Mouse (Mus musculus): ENCODE measurements around the gene Kcnab2. TPM values are rescaled to one million over a fixed set of nuclear protein-coding genes. Genes with fewer than 3 reads are reported as not detected.

Gene Kcnab2
- total RNA-seq, 2 experiments from 2014 or later = 0.51 to 1.6 TPM

DNA sequence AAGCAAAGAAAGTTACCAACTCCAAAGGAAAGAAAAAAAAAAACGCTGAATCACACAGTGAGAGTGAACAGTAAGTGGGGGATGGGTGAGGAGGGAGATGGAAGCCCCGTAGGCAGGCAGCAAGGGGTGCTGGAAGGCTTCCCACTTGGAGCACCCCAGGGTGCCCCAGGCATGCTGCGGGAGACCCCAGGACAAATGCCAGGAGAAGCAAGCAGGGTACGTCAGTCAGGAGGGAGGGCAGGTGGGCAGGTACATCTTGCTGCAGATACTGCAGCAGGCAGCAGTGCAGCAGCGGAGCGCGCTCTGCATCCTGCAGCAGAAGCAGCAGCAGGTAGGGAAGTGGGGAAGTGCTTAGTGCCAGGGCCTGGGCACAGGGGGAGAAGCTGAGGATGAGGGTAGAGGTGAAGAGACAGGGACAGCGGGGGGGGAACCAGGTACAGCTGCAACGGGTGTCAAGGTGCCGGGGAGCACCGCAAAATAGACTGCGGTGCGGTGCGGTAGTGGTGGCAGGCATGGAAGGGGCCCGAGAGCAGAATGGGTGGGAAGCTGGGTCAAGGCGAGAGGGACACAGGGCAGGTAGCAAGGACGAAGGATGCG is 1.1 kb downstream of the Kcnab2 start, which contains the start of gene Nphp4:
Gene Nphp4 (plus strand): TSS at position 280 of the 597 bp plus-strand sequence.
- Histone ChIP-seq H3K4me3 (peak within 1 kb of the TSS; percentile 87), H3K27ac (peak within 1 kb of the TSS; percentile 88)
- intact Hi-C loops (cut with DNase I) = loop anchor here (5.0 kb wide), 1 partner anchor 149 kb away; the partner anchor contains the start of gene Rpl22
- DNase-seq = no peak
- TF ChIP-seq CTCF (IDR thresholded peaks at IDR 0.05) = no peak

GRCm38 (mm10) chr4:152475941-152476340 is 1.7 kb downstream of the Kcnab2 start:
- intact Hi-C loops (cut with DNase I) = loop anchor here (5.0 kb wide), 1 partner anchor 149 kb away; the partner anchor contains the start of gene Rpl22
- no peak for TF ChIP-seq CTCF (IDR thresholded peaks at IDR 0.05)
- Histone ChIP-seq H3K27ac (no peak overlapping the region), H3K4me3 (no peak overlapping the region)
- no peak for DNase-seq

DNA sequence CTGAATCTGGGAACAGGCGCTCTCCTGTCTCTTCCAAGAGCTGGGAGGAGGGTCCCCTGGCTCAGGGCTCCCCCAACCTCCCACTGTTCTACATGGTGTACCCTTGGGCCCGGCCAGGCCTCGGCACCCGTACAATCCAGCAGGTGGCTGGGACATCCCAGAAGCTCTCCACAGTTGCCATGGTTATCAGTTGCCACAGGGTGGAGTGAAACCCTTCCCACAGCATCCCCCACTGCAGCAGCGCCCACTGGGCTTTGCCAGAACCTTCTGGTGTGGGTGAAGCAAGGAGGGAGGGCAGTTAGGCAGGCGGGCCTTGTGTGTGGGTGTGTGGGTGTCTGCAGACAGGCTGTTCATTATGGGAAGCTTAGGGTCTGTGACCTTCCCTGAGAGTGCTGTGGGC is 9.7 kb downstream of the Kcnab2 start:
- no peak for DNase-seq
- intact Hi-C loops (cut with DNase I) = no loop called here

DNA sequence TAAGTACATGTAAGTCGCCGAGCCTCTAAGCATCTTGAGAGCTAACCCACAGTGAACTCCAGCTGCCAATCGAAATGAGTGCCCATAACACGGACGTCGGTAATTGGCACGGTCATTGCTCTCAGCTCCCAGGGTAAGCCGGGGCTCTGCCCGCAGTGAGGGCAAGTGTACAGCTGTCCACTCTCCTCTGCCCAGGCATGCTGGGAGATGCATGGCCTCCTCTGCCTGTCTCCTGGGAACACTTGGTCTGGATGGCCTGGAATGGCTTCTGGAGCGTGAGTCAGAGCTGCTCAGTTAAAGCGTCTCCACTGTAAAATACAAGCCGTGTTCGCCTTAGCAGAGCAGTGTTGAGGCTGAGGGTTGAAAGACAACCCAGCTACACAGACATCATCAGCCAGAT is 11.1 kb downstream of the Kcnab2 start:
- Histone ChIP-seq H3K27ac (no peak overlapping the region), H3K4me3 (no peak overlapping the region)
- no peak for TF ChIP-seq CTCF (IDR thresholded peaks at IDR 0.05)
- intact Hi-C loops (cut with DNase I) = no loop called here
- peak; percentile 55 for DNase-seq

More for the DNA sequence above, 9.7 kb downstream of the Kcnab2 start:
- Histone ChIP-seq H3K27ac (no peak overlapping the region), H3K4me3 (no peak overlapping the region)
- TF ChIP-seq CTCF (IDR thresholded peaks at IDR 0.05) = no peak

DNA sequence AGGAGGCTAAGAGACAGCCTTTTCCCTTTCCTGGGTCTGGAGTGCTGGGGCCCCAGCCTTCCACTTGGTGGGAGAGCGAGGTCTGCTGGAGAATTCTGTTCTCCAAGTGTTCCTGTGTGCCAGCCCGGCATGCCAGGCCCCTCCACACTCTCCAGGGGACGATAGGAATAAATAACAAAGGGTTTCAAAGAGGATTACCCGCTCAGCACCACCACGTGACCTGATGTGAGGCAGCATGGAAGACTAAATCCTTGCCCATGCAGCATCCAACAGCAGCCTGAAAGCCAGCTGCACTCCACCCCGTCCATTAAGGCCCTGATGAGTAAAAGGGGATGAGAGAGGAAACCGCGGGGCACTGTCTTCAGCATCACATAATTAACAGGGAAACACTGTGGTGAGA is 12.6 kb downstream of the Kcnab2 start:
- TF ChIP-seq CTCF (IDR thresholded peaks at IDR 0.05) = no peak
- H3K4me3 ChIP-seq = no peak overlapping the region
- intact Hi-C loops (cut with DNase I) = no loop called here

DNA sequence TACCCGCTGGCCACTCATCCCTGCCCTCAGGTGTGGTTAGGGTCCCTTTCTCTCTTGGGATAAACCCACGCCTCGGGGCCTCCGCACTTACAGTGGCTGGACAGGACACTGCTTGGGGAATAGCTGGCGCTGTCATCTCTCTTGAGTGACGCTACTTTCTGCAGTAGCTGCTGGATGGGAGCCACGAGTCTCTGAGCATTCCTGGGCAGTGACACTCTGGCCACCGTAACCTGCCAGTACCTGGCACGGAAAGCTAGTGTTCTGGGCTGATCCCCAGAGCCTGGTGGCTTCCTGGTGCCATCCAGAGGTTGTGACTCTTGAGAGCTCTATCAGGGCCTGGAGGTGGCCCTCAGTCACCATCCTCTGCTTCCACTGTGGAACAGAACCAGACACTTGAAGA is 14.5 kb downstream of the Kcnab2 start:
- intact Hi-C loops (cut with DNase I) = no loop called here
- DNase-seq = peak; percentile 92

More for the DNA sequence above, 12.6 kb downstream of the Kcnab2 start:
- DNase-seq = no peak
- H3K27ac ChIP-seq = no peak overlapping the region

GRCm38 (mm10) chr4:152462516-152462915 is 15.2 kb downstream of the Kcnab2 start:
- Histone ChIP-seq H3K4me3 (no peak overlapping the region), H3K27ac (no peak overlapping the region)
- intact Hi-C loops (cut with DNase I) = no loop called here
- DNase-seq = no peak
- no peak for TF ChIP-seq CTCF (IDR thresholded peaks at IDR 0.05)

More for the DNA sequence above, 14.5 kb downstream of the Kcnab2 start:
- Histone ChIP-seq H3K4me3 (no peak overlapping the region), H3K27ac (peak overlapping the region; percentile 49; the same call in 1 of the 2 replicates)
- TF ChIP-seq CTCF (IDR thresholded peaks at IDR 0.05) = no peak

GRCm38 (mm10) chr4:152457673-152458072 is 20.0 kb downstream of the Kcnab2 start:
- Histone ChIP-seq H3K27ac (no peak overlapping the region), H3K4me3 (no peak overlapping the region)
- no peak for DNase-seq
- no peak for TF ChIP-seq CTCF (IDR thresholded peaks at IDR 0.05)
- intact Hi-C loops (cut with DNase I) = no loop called here

GRCm38 (mm10) chr4:152456609-152457008 is 21.1 kb downstream of the Kcnab2 start:
- no peak overlapping the region for H3K4me3 ChIP-seq
- DNase-seq = no peak
- intact Hi-C loops (cut with DNase I) = no loop called here
- no peak overlapping the region for H3K27ac ChIP-seq
- no peak for TF ChIP-seq CTCF (IDR thresholded peaks at IDR 0.05)

- no peak overlapping the region for H3K27ac ChIP-seq
- no peak for TF ChIP-seq CTCF (IDR thresholded peaks at IDR 0.05)
- DNase-seq = no peak
- H3K4me3 ChIP-seq = no peak overlapping the region
- intact Hi-C loops (cut with DNase I) = no loop called here
Observed at GRCm38 (mm10) chr4:152454153-152454552, 23.5 kb downstream of the Kcnab2 start.

DNA sequence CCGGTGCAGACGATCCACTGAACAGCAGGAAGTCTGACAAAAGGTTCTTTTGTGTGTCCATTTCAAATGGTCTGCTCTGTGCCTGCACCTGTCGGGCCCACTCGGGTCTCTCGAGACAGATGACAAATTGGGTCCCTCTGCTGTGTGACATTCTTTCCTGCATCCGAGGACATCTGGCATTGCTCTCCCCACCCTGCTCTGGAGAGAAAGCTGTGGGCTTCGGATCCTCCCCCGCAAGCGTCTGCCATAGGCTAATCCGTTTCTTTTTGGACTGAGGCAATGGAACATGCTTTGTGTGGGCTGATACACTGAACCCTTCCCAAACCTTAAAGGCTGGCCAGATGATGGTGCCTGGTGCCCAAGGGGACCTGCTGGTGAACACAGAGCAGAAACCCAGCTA is 24.6 kb downstream of the Kcnab2 start:
- TF ChIP-seq CTCF (IDR thresholded peaks at IDR 0.05) = no peak
- Histone ChIP-seq H3K4me3 (no peak overlapping the region), H3K27ac (no peak overlapping the region)
- intact Hi-C loops (cut with DNase I) = no loop called here
- DNase-seq = no peak

DNA sequence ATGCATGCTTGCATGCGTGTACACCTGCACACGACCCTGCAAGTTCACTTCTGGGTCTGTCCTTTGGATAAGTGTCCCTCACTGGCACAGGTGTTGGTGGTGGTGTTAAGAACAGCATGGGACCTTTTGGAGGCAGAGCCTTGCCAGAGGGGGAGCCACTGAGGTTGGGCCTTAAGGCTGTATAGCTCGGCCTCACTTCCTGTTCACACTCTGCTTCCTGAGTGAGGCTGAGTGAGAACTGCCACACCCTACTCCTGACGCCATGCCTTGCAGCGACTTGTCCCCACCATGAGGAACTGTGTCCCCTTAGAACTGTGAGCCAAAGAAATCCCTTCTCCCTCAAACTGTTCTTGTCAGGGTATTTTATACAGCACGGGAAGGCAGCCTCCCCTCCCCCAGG is 26.3 kb downstream of the Kcnab2 start:
- DNase-seq = no peak
- intact Hi-C loops (cut with DNase I) = no loop called here
- H3K4me3 ChIP-seq = no peak overlapping the region
- TF ChIP-seq CTCF (IDR thresholded peaks at IDR 0.05) = no peak
- no peak overlapping the region for H3K27ac ChIP-seq

DNA sequence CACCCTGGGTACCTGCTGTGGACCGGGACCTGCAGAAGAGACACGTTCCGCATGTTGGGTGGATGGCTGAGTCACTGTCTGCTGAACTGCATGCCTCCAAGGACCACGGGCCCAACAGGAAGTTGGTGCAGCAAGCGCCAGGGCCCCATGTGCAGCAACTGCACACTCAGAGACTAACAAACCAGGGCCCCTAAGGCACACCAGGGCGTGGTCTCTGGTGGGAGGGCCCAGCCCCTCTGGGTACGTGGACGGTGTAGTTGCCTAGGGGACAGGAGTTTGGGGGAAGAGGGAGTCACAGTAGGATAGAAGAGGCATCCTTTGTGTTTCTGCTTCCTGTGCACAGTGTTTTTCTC is 29.0 kb downstream of the Kcnab2 start:
- DNase-seq = no peak
- peak overlapping the region; percentile 47 for H3K4me3 ChIP-seq
- TF ChIP-seq CTCF (IDR thresholded peaks at IDR 0.05) = no peak
- intact Hi-C loops (cut with DNase I) = no loop called here
- no peak overlapping the region for H3K27ac ChIP-seq

Measured in gastrocnemius, adult 2 months (tissue).